Mouse (Mus musculus) right cerebral cortex, adult 18-20 months (tissue): Measurements from ENCODE around the gene Gm49711.

Experiments
- DNase-seq: peaks from one replicate; pipeline ENCODE4 v3.0.0; 2022; ENCODE audit warnings: mixed read lengths

The Gm49711 gene

GRCm38 (mm10) chr16:92127226-92127625, 69.1 kb downstream of the Gm49711 start:
- DNase-seq, result no peak

- no peak for DNase-seq
These were observed 69.5 kb downstream of the Gm49711 start for GRCm38 (mm10) chr16:92127666-92128065.

DNA sequence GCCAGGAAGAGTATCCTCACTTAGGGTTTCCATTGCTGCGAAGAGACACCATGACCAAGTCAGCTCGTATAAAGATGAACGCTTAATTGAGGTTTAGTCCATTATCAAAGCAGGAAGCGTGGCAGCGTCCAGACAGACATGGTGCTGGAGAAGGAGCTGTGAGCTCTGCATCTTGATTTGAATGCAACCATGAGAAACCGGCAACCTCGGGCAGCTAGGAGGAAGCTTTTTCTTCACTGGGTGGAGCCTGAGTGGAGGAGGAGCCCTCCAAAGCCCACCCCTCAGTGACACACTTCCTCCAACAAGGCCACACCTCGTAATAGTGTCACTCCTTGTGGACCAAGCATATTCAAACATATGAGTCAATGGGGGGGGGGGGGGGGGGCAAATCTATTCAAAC, 71.7 kb downstream of the Gm49711 start:
- no peak for DNase-seq

GRCm38 (mm10) chr16:92132511-92132910, 74.4 kb downstream of the Gm49711 start:
- no peak for DNase-seq

- DNase-seq, result peak; percentile 58
These were observed 76.1 kb downstream of the Gm49711 start for GRCm38 (mm10) chr16:92134148-92134764.

DNA sequence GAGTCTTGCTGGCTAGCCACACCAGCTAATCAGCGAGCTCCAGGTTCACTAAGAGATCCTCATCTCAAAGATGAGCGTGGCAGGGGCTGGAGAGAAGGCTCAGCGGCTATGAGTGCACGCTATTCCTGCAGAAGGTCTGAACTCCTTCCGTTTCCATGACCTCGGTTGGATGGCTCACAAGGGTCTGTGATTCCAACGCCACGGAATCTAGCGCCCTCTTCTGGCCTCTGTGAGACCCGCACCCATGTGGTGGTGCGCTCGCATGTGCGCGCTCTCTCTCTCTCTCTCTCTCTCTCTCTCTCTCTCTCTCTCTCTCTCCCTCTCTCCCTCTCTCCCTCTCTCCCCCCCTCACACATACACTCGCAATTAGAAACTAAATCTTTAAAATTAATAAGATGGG, 78.2 kb downstream of the Gm49711 start:
- no peak for DNase-seq

DNA sequence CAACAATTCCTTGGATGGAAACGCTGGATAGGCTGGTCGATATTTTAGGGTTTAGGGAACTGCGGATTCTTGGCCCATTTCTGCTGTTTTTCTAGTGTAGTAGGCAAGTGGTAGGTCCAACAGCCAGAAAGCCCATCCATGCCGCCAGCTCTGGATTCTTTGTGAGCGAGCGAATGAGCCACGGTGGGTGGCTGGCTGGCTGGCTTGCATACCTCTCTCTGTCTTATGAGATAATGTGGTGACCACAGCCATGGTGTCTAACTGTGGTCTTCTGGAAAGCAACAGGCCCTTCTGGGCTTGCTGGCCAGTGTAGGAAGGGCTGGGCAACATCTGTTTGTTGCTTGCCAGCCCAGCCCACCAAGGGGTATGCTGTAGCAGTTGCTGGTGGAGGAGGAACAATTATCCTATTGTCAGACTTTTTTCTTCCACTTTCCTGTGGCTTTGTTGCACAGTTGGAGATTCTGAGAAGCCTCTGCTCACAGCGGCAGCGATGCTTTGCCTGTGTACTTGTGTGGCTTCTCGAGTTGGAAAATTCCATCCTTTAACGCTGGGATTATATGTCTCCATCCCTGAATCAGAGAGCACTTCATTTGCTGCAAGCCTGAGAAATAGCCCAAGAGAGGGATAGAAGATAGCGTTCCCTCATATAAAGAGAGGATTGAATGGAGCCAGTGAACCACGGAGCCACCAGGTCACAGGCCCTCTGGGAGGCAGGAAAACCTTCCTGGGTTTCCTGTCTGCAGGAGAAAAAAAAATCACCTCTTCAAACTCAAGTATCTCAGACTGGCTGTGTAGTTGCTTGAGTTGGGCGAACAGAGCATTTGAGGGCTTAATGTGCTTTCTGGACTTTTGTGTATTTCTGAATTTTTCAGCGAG, 81.5 kb downstream of the Gm49711 start:
- no peak for DNase-seq

DNA sequence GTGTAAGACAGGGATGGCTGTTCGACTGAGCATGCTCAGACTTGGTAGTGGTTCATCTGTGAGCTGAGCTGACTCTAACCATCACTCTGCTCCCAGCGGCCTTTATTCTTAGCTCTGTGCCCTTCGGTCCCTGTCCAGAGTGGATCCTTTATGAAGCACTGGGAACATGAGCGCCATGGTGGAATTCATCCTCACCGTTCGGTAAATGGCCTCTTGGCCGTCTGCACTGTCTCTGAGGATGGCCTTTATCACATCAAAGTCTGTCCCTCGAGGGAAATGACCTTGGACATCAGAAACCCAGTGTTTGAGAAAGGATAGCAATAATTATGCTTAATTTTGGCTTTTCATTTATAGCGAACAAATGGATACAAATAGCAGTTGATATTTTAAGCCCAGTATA, 82.2 kb downstream of the Gm49711 start:
- DNase-seq, result no peak

GRCm38 (mm10) chr16:92141021-92141420, 82.9 kb downstream of the Gm49711 start:
- no peak for DNase-seq

GRCm38 (mm10) chr16:92142426-92143012, 84.4 kb downstream of the Gm49711 start:
- no peak for DNase-seq

DNA sequence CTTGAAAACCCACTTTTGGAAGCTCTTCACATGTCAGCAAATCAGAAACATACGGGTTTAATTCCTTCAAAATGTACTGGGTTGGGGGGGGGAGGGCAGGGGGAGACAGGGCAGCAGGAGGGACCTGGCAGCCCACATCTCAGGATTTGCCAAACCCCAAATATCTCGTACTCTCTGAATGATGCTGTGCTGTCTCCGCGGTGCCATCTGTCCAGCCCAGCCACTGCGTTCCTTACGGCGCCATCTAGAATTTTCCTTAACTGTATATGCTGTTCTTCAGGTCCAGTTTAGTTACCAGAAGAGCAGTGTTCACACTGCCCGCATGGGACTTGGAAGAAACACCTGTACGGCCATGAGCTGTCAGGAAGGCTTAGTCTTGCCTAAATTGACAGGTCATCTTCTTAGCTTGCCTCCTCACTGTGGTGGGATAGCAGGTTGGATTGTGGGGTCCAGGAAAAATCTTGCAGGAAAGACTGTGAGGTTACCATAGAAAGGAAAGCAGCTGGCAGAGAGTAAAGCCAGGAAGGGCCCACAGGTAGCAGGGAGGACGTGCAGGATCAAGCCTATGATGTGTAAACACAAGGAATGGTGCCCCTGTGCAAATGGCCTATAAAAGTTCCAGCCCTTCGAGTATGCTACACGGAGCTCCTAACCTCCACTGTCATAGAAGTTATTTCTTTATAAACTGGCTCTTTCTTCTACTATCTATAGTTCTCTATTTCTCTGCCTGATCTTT, 89.7 kb downstream of the Gm49711 start:
- DNase-seq, result no peak

DNA sequence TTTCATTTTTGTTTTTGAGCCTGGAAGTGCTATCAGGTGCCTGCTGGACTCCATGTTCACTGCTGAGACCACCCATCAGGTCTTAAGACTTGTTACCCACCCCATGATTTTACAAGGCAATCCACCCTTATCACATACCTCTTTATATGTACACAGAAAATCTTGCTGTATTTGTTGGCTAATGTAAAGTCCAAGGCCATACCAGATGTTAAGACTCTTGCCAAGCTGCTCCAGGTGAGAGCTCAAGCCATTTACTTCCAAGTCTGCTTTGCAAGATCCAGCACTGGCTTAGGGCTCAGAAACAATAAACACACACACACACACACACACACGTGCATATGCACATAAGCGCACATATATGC, 90.2 kb downstream of the Gm49711 start:
- no peak for DNase-seq

- no peak for DNase-seq
These were observed 92.9 kb downstream of the Gm49711 start for GRCm38 (mm10) chr16:92150975-92151374.

DNA sequence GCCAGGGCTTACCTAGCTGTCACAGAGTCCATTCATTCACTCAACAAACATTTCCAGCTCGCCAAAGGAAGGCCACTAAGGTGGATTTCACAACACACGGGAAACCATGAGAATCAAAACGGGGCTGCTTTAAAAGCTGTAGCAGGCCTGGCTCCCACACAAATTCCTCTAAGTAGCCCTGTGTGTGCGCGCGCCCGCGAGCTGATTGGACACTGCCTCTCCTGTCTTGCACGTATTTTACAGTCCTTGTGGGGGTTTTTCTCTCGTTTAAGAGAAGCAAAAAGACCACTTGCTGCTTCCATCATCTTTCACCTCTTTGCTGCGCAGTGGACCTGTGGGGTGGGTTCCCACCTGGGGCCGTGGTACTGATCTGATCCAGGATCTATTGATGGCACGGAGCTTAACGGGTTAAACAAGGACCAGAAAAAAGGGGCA, 99.9 kb downstream of the Gm49711 start:
- DNase-seq, result peak; percentile 41

DNA sequence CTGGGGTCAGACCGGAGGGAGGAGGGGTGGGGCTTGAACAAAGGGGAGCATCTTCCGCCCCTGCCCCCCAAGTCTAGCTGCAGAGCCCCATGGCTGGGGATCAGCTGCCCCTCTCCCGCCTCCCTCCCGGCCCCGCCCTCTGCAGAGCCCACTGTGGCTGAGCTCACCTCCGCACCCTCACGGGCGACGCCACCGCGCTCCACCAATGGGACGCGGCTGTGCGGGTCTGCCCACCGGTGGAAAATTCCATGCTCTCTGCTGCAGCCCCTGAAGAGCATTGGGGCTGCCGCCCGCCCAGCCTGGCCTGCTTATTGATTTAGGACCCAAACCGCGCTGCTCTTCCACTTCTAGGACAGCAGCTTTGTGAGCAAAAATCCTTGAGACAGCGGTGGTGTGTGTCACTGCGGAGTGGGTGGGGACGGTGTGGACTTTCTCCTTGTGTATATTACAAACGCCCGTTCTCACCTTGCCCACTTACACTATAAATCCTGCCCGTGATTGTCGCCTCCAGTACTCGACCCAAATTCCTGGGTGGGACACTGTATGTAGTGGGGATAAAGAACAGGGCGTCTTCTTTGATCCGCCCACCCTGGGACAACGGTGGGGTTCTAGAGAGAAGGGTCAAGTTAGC, 100.5 kb downstream of the Gm49711 start:
- DNase-seq, result peak; percentile 87

- DNase-seq, result peak; percentile 19
These were observed 101.0 kb downstream of the Gm49711 start for GRCm38 (mm10) chr16:92159114-92159513.

DNA sequence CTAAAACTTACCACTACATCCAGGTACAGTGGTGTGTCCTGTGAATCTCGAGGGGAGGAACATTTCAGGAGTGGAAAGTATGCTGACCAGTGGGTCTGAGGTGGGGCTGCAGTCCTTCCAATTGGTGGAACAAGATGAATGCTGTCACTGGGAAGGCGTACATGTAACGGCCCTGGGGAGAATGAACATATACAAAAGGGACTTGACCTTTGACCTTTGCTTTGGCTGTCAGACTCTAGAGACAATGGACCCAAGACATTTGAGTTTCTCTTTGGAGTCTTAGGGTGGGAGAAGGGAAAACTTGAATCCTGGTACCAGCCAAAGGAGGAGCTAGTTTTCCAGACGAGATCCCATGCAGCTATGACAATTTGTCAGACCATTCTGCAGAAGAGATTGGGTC, 104.2 kb downstream of the Gm49711 start:
- no peak for DNase-seq

GRCm38 (mm10) chr16:92163545-92163944, 105.4 kb downstream of the Gm49711 start:
- DNase-seq, result no peak

GRCm38 (mm10) chr16:92176052-92176451, 117.9 kb downstream of the Gm49711 start:
- no peak for DNase-seq

DNA sequence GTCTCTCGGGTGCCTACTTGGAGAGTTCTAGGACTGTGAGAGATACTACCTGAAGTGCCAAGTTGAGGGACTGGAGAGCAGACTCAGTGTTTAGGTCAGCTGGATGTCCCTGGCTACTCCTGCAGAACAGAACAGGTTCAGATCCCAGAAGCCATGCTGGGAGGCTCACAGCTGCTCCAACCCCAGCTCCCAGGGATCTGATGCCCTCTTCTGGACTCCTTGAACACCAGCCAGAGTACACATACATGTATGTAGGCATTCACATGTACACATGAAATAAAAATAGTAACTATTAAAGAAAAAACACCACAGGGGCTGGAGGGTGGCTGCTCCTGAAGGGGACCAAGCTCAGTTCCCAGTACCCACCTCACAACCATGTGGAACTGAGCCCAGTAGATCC, 119.6 kb downstream of the Gm49711 start:
- DNase-seq, result no peak

DNA sequence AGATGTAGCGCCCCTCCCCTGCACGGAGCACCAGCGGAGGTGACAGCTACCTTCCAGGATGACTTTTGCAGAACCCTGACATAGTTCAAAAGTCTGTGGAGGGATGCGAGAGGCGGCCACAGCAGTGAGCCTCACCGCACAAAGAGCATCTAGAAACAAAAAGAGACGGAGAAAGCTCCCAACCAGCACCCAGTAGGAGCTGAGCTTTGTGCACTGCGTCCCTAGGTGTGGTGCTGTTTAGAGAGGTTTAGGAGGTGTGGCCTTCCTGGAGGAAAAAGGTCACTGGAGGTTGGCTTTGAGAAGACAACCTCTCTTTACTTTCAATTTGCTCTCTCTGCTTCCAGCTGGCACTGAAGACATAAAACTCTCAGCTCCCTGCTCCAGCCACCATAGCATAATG, 121.2 kb downstream of the Gm49711 start:
- no peak for DNase-seq

- no peak for DNase-seq
These were observed 125.4 kb downstream of the Gm49711 start for GRCm38 (mm10) chr16:92183477-92183876.

GRCm38 (mm10) chr16:92190603-92191002, 132.5 kb downstream of the Gm49711 start:
- DNase-seq, result no peak
